In the genomic region with DNA sequence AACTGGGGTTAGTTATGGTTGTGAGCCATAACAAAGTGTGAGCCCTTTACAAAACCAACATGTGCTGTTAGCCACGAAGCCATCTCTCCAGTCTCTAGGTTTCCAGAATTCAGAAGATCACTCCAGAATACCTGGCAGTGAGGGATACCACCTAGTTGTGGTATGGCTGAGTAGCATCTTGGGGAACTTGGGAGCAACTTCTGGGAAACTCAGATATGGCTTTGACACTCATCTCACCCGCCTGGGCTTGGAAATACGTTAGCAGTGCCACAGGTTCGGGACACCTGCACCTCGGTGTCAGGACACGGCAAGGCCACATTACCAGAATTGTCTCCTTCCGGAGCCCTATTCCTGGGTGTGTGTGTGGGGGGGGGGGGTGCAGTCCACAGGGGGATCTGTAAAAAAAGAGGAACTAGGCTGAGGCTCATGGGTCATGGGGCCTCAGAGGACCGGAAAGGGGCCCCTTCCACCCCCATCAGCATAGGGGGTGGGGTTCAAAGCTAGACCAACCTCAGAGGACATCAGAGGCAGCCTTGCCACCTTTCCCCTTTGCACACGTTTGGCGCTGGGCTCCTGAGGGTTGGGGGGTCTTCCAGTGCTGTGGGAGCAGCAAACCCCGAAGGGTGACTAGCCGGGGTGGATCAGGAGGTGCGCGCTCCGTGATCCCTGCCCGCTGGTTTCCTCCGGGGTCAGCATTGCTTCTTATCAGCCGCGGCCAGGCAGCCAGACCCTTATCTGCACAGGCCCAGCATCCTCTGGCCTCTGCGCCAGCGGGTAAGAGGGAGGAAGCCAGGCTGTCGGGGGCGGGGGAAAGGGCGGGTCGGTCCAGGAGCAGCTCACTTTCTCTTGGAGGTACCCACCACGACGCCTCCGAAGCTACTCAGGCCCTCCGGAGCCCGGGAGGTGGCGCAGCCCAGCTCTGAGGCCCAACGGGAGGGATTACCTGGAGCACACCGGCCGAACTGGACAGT, we compare ENCODE assay signal across 8 mouse cellular contexts. TPM values are rescaled to one million over a fixed set of nuclear protein-coding genes. Genes with fewer than 3 reads are reported as not detected.
DNase-seq lines count a peak whose midpoint lies in the region; ATAC-seq lines count a peak whose summit lies in the region.

Lyl1 (plus strand) TSS at position 517 of the 971 bp plus-strand sequence.

- peak; percentile 71 to 86 for DNase-seq in adrenal gland, adult (ENCODE audit: inconsistent age in 2 of 2, low spot score in 1 of 2)
- DNase-seq in adrenal gland, postnatal 4 days (ENCODE audit: low spot score in 2 of 2), result no peak
- peak; percentile 82 for DNase-seq in kidney, postnatal 10 days
- DNase-seq in lung, postnatal 4 days, result peak; percentile 87 to 92
- peak; percentile 95 to 96 for DNase-seq in spleen, postnatal 4 days (ENCODE audit: low spot score in 2 of 2)
- DNase-seq in right cerebral cortex, postnatal 4 days, result no peak

- H3K27me3 ChIP-seq in embryonic facial prominence, embryonic 15.5 days, result peaks cover 37% of the 10 kb centered on the region
- peaks cover 24% of the 10 kb centered on the region for H3K27me3 ChIP-seq in heart, embryonic 16.5 days (ENCODE audit: control insufficient read depth, insufficient read depth, low read length)

- peaks cover 42% of the 10 kb centered on the region for H3K36me3 ChIP-seq in embryonic facial prominence, embryonic 15.5 days
- H3K36me3 ChIP-seq in heart, embryonic 16.5 days (ENCODE audit: control insufficient read depth, insufficient read depth), result peaks cover 20% of the 10 kb centered on the region

- no peak within 1 kb of the TSS for H3K4me2 ChIP-seq in embryonic facial prominence, embryonic 15.5 days (replicated peaks)
- H3K4me2 ChIP-seq in heart, embryonic 16.5 days (ENCODE audit: low read depth, low read length), result peak within 1 kb of the TSS; percentile 58

- peak within 1 kb of the TSS; percentile 10; the same call in 1 of the 2 replicates for H3K4me3 ChIP-seq in embryonic facial prominence, embryonic 15.5 days (replicated peaks)
- H3K4me3 ChIP-seq in heart, embryonic 16.5 days (ENCODE audit: low read length), result peak within 1 kb of the TSS; percentile 48

- peak within 1 kb of the TSS; percentile 49 for H3K27ac ChIP-seq in embryonic facial prominence, embryonic 15.5 days (replicated peaks)
- H3K27ac ChIP-seq in heart, embryonic 16.5 days (ENCODE audit: low read length), result peak within 1 kb of the TSS; percentile 78

- H3K9ac ChIP-seq in embryonic facial prominence, embryonic 15.5 days, result no peak within 1 kb of the TSS
- peak within 1 kb of the TSS; percentile 70 for H3K9ac ChIP-seq in heart, embryonic 16.5 days (ENCODE audit: low read length)

- H3K4me1 ChIP-seq in embryonic facial prominence, embryonic 15.5 days, result peaks cover 48% of the 10 kb centered on the region
- H3K4me1 ChIP-seq in heart, embryonic 16.5 days (ENCODE audit: control insufficient read depth, insufficient read depth, low read length), result peaks cover 36% of the 10 kb centered on the region

- WGBS in embryonic facial prominence, embryonic 15.5 days, result 14% methylated on average over 34 of the region's 34 CpGs
- WGBS in heart, embryonic 16.5 days, result 7% methylated on average over 34 of the region's 34 CpGs

- no peak; the same call in 1 of the 2 replicates for ATAC-seq in embryonic facial prominence, embryonic 15.5 days (ENCODE audit: insufficient number of reproducible peaks, low FRiP score, low TSS enrichment, low read depth)
- peak; percentile 68 for ATAC-seq in heart, embryonic 16.5 days (replicated peaks; ENCODE audit: extremely low read depth, insufficient read depth, low FRiP score)

- H3K9me3 ChIP-seq in embryonic facial prominence, embryonic 15.5 days (replicated peaks), result no peaks in the 10 kb centered on the region
- H3K9me3 ChIP-seq in heart, embryonic 16.5 days (replicated peaks; ENCODE audit: control insufficient read depth, low read length), result no peaks in the 10 kb centered on the region

RNA-seq across cellular contexts. Expression of gene Lyl1, which starts in this region (rescaled TPM):
- 1 to 10 TPM; 6.5 to 7.2 TPM for total RNA-seq in adrenal gland, postnatal 4 days (2021)
- 5.8 and 6.0 TPM in 2 replicates for polyA plus RNA-seq in embryonic facial prominence, embryonic 15.5 days (2015; fragmentation: Nextera tagmentation; extraction: Ambion mirVana)
- polyA plus RNA-seq in heart, embryonic 16.5 days (2015; fragmentation: Nextera tagmentation; extraction: Ambion mirVana), result 10.2 and 12.0 TPM in 2 replicates

Comparison
In these comparisons a context has a peak if more than half of its experiments do, and no peak if none do; other contexts are left out.
1. DNase-seq: peak in adrenal gland, adult (2 of 2), kidney, postnatal 10 days (single experiment), lung, postnatal 4 days (2 of 2) and spleen, postnatal 4 days (2 of 2); none in adrenal gland, postnatal 4 days (0 of 2) and right cerebral cortex, postnatal 4 days (single experiment).